Mouse (Mus musculus): ENCODE data around the gene Sephs1.

The Sephs1 gene

GRCm38 (mm10) chr2:4881350-4882248 lies at the start of gene Sephs1:
Gene Sephs1 (plus strand): TSS chr2:4881564.
- DNase-seq (ENCODE audit: extremely low spot score), result peak; percentile 87

GRCm38 (mm10) chr2:4832166-4832565 lies 49.2 kb upstream of the Sephs1 start:
- DNase-seq (ENCODE audit: extremely low spot score), result no peak

- no peak for DNase-seq (ENCODE audit: extremely low spot score)
Observed at GRCm38 (mm10) chr2:4849449-4849848, 31.9 kb upstream of the Sephs1 start.

- DNase-seq (ENCODE audit: extremely low spot score), result no peak
Observed at GRCm38 (mm10) chr2:4857186-4857585, 24.2 kb upstream of the Sephs1 start.

- no peak for DNase-seq (ENCODE audit: extremely low spot score)
Observed at GRCm38 (mm10) chr2:4858161-4858560, 23.2 kb upstream of the Sephs1 start.

GRCm38 (mm10) chr2:4864008-4864816 lies 17.2 kb upstream of the Sephs1 start:
- DNase-seq (ENCODE audit: extremely low spot score), result peak; percentile 78

GRCm38 (mm10) chr2:4864817-4865296 lies 16.5 kb upstream of the Sephs1 start:
- no peak for DNase-seq (ENCODE audit: extremely low spot score)

GRCm38 (mm10) chr2:4868028-4868725 lies 13.2 kb upstream of the Sephs1 start:
- DNase-seq (ENCODE audit: extremely low spot score), result no peak

- DNase-seq (ENCODE audit: extremely low spot score), result no peak
Observed at GRCm38 (mm10) chr2:4872740-4873139, 8.6 kb upstream of the Sephs1 start.

GRCm38 (mm10) chr2:4873331-4873730 lies 8.0 kb upstream of the Sephs1 start:
- no peak for DNase-seq (ENCODE audit: extremely low spot score)

- no peak for DNase-seq (ENCODE audit: extremely low spot score)
Observed at GRCm38 (mm10) chr2:4875090-4875489, 6.3 kb upstream of the Sephs1 start.

- no peak for DNase-seq (ENCODE audit: extremely low spot score)
Observed at GRCm38 (mm10) chr2:4876131-4876530, 5.2 kb upstream of the Sephs1 start.

GRCm38 (mm10) chr2:4880737-4881349 lies 521 bp upstream of the Sephs1 start:
- no peak for DNase-seq (ENCODE audit: extremely low spot score)

GRCm38 (mm10) chr2:4882249-4882791 lies 956 bp downstream of the Sephs1 start:
- DNase-seq (ENCODE audit: extremely low spot score), result peak; percentile 80

GRCm38 (mm10) chr2:4883009-4883704 lies 1.8 kb downstream of the Sephs1 start:
- DNase-seq (ENCODE audit: extremely low spot score), result peak; percentile 25

GRCm38 (mm10) chr2:4886896-4887295 lies 5.5 kb downstream of the Sephs1 start:
- no peak for DNase-seq (ENCODE audit: extremely low spot score)

- no peak for DNase-seq (ENCODE audit: extremely low spot score)
Observed at GRCm38 (mm10) chr2:4895598-4895997, 14.2 kb downstream of the Sephs1 start.

GRCm38 (mm10) chr2:4896970-4897369 lies 15.6 kb downstream of the Sephs1 start:
- DNase-seq (ENCODE audit: extremely low spot score), result no peak

- DNase-seq (ENCODE audit: extremely low spot score), result no peak
Observed at GRCm38 (mm10) chr2:4900624-4901023, 19.3 kb downstream of the Sephs1 start.

GRCm38 (mm10) chr2:4902346-4902745 lies 21.0 kb downstream of the Sephs1 start:
- no peak for DNase-seq (ENCODE audit: extremely low spot score)

- DNase-seq (ENCODE audit: extremely low spot score), result no peak
Observed at GRCm38 (mm10) chr2:4907120-4907519, 25.8 kb downstream of the Sephs1 start.

All from embryo, embryonic 9.5 days (tissue).